Mouse (Mus musculus): ENCODE results near the gene Esr1. TPM values are rescaled to one million over a fixed set of nuclear protein-coding genes. Genes with fewer than 3 reads are reported as not detected.
"Not testable (repeated sequence)": the region's sequence is repeated elsewhere in the genome, so short reads cannot be mapped to it uniquely, and the experiment has no call there.

The Esr1 gene
- total RNA-seq, 2 experiments from 2014 or later, result 30.6 to 46.5 TPM

DNA sequence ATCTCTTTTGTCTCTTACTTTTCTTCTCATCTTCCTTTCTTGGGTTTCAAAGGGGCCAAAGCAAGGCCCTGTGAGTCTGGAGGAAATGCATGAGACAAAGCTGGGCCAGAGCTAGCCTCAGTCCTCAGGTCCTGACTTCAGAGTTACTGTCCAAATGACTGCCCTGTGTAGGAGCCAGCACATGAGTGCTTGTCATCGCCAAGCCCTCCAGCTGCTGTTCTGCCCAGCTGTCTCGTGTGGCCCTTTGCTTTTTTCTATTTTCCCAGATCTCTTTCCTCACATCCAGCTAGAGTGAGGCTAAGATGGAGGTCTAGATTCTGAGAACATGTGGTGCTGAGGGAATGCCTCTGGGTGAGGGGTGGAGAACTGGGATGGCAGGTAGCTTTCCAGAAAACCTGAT, 58.7 kb downstream of the Esr1 start:
- Histone ChIP-seq H3K27ac (peak overlapping the region; percentile 35; the same call in 1 of the 2 replicates), H3K4me3 (no peak overlapping the region)
- DNase-seq, result peak; percentile 45
- intact Hi-C loops (cut with DNase I), result loop anchor here (5.0 kb wide), 2 partner anchors 42 to 48 kb away; no protein-coding TSS in a partner anchor
- no peak for TF ChIP-seq CTCF (IDR thresholded peaks at IDR 0.05)

DNA sequence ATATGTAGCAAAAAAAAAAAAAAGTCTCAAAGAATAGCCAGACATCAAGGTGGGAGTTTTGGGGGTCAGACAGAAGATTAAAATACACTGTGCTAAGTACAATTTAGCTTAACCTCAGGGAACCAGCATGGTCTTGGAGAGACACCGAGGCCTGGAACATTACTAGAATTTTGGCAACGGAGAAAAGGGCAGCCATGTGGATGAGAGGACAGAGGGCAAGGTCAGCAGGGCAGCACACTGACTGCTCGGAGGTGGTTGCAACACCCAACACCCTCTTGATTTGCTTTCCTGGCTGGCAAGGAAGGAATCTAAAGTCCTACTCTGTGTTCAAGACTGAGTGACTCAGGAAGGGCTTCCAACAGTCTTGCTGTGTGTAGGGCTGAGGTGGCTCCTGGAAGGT, 60.5 kb downstream of the Esr1 start:
- TF ChIP-seq CTCF (IDR thresholded peaks at IDR 0.05), result no peak
- DNase-seq, result peak; percentile 57
- H3K4me3 ChIP-seq, result no peak overlapping the region
- H3K27ac ChIP-seq, result peak overlapping the region; percentile 35
- intact Hi-C loops (cut with DNase I), result loop anchor here (5.0 kb wide), 2 partner anchors 40 to 50 kb away; no protein-coding TSS in a partner anchor

DNA sequence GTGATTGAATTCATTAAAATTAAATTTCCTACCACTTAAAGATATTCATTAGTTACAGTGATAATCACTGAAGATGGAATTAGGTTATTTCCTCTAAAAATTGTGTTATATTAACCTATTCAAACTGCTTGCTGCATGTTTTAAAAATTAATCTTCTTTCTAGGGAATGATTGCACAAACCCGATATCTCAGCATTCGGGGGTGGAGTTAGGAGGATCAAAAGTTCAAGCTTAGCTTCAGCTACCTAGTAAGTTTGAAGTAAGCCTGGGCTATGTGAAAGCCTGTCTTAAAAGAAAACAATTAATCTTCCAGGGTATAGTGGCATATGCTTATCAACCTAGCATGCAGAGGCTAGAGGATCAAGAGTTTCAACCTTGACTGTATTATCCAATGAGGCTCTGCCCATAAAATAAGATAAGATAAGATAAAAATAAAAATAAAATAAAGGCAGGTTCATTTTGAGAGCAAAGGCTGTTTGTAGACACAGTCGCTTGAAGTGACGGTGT, 62.0 kb downstream of the Esr1 start:
- H3K27ac ChIP-seq, result no peak overlapping the region
- no peak for DNase-seq
- no peak overlapping the region for H3K4me3 ChIP-seq
- no peak for TF ChIP-seq CTCF (IDR thresholded peaks at IDR 0.05)
- intact Hi-C loops (cut with DNase I), result loop anchor here (5.0 kb wide), 2 partner anchors 39 to 51 kb away; no protein-coding TSS in a partner anchor

DNA sequence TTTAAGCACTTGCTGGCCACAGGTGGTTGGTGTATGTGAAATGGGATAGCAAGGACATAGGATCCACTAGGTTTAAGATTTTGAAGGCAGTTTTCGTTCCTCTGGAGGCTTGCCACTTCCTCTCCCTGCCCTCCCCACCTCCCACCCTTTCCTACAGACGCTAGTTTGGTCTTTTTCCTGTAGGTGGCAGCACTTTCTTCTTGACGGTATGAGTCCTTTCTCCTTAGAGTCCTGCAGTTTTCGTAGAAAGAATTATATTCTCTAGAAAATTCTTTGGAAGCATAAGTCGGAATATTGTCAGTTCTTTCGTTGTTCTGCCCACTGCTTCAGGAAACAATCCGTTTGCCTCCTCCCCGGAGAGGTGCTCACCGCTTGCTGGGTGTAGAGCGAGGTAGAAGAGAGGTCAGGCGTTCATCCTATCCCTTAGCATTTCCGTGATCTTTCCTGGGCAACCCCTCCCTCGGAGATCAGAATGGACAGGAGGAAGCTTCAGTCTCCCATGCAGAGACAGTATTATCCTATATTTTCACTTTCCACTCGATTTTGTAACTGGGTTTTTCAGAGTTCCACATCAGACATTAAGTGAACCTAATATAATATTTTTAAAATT, 63.7 kb downstream of the Esr1 start:
- TF ChIP-seq CTCF (IDR thresholded peaks at IDR 0.05), result peak; percentile 52
- H3K27ac ChIP-seq, result not testable (repeated sequence)
- intact Hi-C loops (cut with DNase I), result loop anchor here (5.0 kb wide), 2 partner anchors 37 to 53 kb away; no protein-coding TSS in a partner anchor
- H3K4me3 ChIP-seq, result peak overlapping the region; percentile 57
- DNase-seq, result peak; percentile 30

DNA sequence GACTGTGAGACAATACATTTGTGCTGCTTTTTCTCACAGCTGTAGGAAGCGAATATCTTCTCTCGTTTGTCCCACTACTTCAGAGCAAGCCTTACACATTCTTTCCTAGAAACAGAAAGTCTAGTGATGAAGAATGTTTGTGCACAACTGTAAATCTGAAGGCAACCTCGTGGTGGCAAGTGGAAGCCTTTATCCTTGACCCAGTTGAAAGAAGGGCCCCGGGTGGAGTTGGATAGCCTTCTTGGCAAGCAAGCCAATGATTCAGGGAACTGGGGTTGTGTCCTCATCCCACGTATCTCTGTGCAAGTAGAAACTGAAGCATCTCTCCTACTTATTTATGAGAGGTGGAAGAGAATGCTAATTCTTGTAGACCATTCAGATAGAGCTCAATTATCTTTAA, 71.7 kb downstream of the Esr1 start:
- peak; percentile 57 for DNase-seq
- intact Hi-C loops (cut with DNase I), result no loop called here
- H3K27ac ChIP-seq, result 0 out of 2 replicates have a peak overlapping the region, but pooled peaks have one; percentile 2
- no peak for TF ChIP-seq CTCF (IDR thresholded peaks at IDR 0.05)
- no peak overlapping the region for H3K4me3 ChIP-seq

DNA sequence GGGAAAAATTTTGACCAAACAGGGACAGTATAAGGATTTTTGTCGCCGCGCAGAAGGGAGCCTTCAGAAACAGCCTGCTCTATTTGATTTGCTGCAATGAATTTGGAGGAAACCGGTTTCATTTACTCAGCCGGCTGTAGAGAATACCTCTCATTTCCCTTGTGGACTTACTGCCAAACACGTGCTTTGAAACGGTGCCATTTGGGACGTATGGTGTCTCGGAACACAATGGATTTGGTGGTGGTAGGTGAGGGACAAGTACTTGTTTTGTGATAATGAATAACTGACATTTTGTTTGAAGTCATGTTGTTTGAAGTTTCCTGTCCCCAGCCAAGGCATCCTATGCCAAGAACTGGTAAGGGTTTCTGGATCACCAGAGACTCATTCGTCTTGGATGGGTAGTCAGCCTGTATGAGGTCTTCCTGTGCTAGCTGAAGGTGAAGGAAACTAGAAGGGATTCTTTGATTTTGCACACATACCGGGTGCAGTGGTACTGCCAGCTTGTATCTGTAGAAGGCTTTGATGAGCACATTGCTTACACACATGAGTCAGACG, 72.4 kb downstream of the Esr1 start:
- no peak for TF ChIP-seq CTCF (IDR thresholded peaks at IDR 0.05)

DNA sequence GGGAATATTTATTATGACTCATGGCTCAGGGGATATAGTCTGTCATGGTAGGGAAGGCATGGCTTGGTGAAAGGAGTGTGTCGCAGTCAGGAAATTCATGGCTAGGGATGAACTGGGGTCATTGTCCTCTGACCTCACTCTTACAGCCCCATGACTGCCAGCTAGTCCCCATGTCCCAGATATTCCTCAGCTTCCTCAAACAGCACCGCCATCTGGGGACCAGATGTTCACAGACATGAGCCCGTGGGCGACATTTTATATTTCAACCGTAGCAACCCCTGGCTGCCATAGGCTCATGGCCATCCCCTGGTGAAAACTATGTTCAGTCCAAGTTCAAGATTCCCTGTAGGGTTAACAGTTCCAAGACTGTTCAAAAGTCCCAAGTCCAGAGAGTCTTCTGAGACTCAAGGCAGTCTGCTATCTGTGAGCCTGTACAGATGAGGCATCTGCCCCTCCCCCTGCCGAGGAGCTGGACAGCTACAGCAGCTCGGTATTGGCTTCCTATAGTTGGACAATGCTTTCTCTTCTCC, 83.0 kb downstream of the Esr1 start:
- TF ChIP-seq CTCF (IDR thresholded peaks at IDR 0.05), result no peak
- no peak overlapping the region for H3K27ac ChIP-seq
- H3K4me3 ChIP-seq, result no peak overlapping the region
- intact Hi-C loops (cut with DNase I), result no loop called here
- DNase-seq, result no peak

More for the DNA sequence above, 72.4 kb downstream of the Esr1 start:
- intact Hi-C loops (cut with DNase I), result no loop called here
- no peak overlapping the region for H3K4me3 ChIP-seq
- DNase-seq, result no peak
- peak overlapping the region; percentile 20; the same call in 1 of the 2 replicates for H3K27ac ChIP-seq

DNA sequence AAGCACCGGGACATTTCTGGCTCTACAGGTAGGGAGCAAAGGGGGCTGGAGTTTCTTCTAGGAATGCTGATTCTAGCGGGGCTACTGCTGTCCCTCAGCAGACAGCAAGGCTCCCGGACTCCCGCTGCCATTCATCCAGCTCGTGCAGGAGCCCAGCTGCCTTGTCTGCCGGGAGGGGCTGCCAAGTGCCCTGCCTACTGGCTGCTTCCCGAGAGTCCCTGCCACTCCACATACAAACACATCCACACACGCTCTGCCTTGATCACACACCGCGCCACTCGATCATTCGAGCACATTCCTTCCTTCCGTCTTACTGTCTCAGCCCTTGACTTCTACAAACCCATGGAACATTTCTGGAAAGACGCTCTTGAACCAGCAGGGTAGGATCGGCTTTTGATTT, 98.5 kb downstream of the Esr1 start:
- H3K27ac ChIP-seq, result peak overlapping the region; percentile 91
- peak overlapping the region; percentile 76 for H3K4me3 ChIP-seq
- no peak for TF ChIP-seq CTCF (IDR thresholded peaks at IDR 0.05)
- DNase-seq, result peak; percentile 89
- intact Hi-C loops (cut with DNase I), result loop anchor here (5.0 kb wide), 2 partner anchors 38 to 93 kb away; no protein-coding TSS in a partner anchor

DNA sequence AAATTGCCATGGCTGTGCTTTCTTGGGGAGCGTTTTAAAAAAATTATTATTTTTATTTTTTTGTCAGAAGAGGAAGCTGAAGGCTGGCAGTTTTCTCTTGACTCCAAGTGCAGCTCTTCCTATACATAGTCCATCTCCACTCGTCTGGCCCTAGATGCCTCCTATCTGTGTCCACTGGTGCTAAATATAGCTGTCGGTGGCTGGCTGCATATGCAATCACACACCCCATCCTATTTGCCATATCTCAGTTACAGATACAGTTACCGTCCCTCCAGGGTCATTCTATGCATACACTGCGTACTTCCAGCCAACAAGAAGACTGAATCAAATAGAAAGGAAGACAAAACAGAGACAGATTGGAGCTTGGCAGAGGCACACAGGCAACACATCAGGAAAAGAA, 100.0 kb downstream of the Esr1 start:
- TF ChIP-seq CTCF (IDR thresholded peaks at IDR 0.05), result no peak
- Histone ChIP-seq H3K27ac (peak overlapping the region; percentile 91), H3K4me3 (peak overlapping the region; percentile 76)
- DNase-seq, result peak; percentile 51
- intact Hi-C loops (cut with DNase I), result loop anchor here (5.0 kb wide), 2 partner anchors 39 to 94 kb away; no protein-coding TSS in a partner anchor

DNA sequence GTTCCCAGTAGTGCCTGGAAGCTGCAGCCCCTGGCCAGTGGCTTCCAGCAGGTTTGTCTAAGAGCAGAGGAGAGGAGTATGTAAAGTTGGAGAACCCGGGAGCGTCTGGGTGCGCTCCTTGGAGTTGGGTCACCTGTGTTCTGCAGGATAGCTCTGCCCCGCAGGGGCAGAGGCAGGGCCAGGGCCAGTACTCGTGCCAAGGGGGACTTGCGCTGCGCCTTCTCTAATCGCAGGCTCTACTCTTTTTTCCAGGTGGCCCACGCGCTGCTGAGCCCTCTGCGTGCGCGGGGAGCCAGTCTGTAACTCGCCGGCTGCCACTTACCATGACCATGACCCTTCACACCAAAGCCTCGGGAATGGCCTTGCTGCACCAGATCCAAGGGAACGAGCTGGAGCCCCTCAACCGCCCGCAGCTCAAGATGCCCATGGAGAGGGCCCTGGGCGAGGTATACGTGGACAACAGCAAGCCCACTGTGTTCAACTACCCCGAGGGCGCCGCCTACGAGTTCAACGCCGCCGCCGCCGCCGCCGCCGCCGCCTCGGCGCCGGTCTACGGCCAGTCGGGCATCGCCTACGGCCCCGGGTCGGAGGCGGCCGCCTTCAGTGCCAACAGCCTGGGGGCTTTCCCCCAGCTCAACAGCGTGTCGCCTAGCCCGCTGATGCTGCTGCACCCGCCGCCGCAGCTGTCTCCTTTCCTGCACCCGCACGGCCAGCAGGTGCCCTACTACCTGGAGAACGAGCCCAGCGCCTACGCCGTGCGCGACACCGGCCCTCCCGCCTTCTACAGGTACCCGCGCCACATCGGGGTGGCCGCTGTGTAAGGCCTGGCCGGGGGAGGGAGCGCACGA, 100.9 kb downstream of the Esr1 start:
- H3K27ac ChIP-seq, result peak overlapping the region; percentile 91
- peak; percentile 66 for DNase-seq
- no peak for TF ChIP-seq CTCF (IDR thresholded peaks at IDR 0.05)
- peak overlapping the region; percentile 76 for H3K4me3 ChIP-seq
- intact Hi-C loops (cut with DNase I), result loop anchor here (5.0 kb wide), 2 partner anchors 40 to 95 kb away; no protein-coding TSS in a partner anchor

DNA sequence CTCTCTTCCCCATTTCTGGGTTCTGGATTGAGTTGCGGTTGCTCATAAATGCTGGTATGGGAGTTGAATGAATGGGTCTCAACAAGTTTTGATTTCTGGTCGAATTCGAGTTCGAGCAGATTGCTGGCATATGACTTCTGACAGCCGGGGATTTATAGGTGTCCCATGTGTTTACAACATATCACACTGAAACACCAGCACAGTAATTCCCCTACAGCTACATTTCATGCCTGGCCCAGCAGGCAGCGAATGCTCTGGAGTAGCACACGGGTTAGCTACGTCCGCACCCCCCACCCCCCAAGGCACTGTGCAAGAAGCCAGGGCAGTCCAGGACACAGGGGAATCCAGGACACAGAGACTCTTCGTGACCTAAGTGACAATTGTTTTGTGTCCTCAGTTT, 102.0 kb downstream of the Esr1 start:
- peak; percentile 68 for DNase-seq
- Histone ChIP-seq H3K4me3 (peak overlapping the region; percentile 76), H3K27ac (peak overlapping the region; percentile 91)
- TF ChIP-seq CTCF (IDR thresholded peaks at IDR 0.05), result no peak
- intact Hi-C loops (cut with DNase I), result loop anchor here (5.0 kb wide), 2 partner anchors 41 to 96 kb away; no protein-coding TSS in a partner anchor

DNA sequence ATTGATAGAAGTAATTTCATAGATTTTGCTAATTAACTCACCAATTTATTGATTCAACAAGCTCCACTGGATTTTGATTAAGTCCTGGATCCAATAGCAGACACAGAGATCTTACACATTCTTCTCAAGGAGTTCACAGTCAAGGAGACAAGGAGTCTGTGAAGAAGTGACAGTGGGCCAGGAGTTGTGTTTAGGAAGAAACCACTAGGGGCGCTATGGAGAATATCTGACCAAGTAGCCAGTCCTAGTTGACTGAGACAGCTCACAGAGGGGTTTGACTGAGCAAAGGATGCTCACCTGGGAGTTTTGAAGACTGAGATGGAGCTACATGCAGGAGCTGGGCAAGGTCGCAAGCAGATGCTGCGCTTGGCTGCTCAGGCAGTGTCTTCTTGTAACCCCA, 113.5 kb downstream of the Esr1 start:
- intact Hi-C loops (cut with DNase I), result no loop called here
- no peak for DNase-seq
- Histone ChIP-seq H3K27ac (no peak overlapping the region), H3K4me3 (no peak overlapping the region)
- TF ChIP-seq CTCF (IDR thresholded peaks at IDR 0.05), result peak; percentile 49

Measured in gastrocnemius, adult 2 months (tissue).